Mouse (Mus musculus) heart, embryonic 10.5 days (tissue): ENCODE data around the gene Ccr4. TPM values are rescaled to one million over a fixed set of nuclear protein-coding genes. Genes with fewer than 3 reads are reported as not detected.

Source experiments
- DNase-seq: peaks from one replicate; pipeline ENCODE4 v3.0.0-alpha.2; 2017; ENCODE audit warnings: low spot score
- H3K27ac ChIP-seq: fragments of 300-500 bp; sonication (generic); 2 replicates; pipeline ENCODE4 v1.5.1; 2016; ENCODE audit warnings: mild to moderate bottlenecking
- H3K27me3 ChIP-seq: fragments of 300-500 bp; sonication (generic); 2 replicates; pipeline ENCODE4 v1.6.1; 2016; ENCODE audit warnings: mild to moderate bottlenecking; ENCODE audit not compliant: poor library complexity, insufficient read depth, severe bottlenecking
- H3K36me3 ChIP-seq: fragments of 300-500 bp; sonication (generic); 2 replicates; pipeline ENCODE4 v1.6.1; 2016; ENCODE audit warnings: mild to moderate bottlenecking, moderate library complexity
- H3K4me1 ChIP-seq: fragments of 300-500 bp; sonication (generic); 2 replicates; pipeline ENCODE4 v1.6.1; 2016; ENCODE audit warnings: mild to moderate bottlenecking
- H3K4me3 ChIP-seq: fragments of 300-500 bp; sonication (generic); 2 replicates; pipeline ENCODE4 v1.5.1; 2016; ENCODE audit warnings: mild to moderate bottlenecking, moderate library complexity
- H3K9me3 ChIP-seq: fragments of 300-500 bp; sonication (generic); 2 replicates; pipeline ENCODE4 v1.6.1; 2016; ENCODE audit warnings: mild to moderate bottlenecking, moderate library complexity
- WGBS: fragments of 180-500 bp; shearing (Covaris S2); methylation state at CpG from one replicate; pipeline ENCODE4 v1.1.7; 2016; 5-methylcytosine and 5-hydroxymethylcytosine counted together
- polyA plus RNA-seq: library from polyadenylated mRNA; unstranded; fragments of >200 nt; fragmentation: Nextera tagmentation; extraction: Ambion mirVana; gene quantifications from 2 replicates; pipeline ENCODE4 v1.2.1, GENCODE M21; 2016

Ccr4 gene
- polyA plus RNA-seq, 1 experiment from 2014 or later = not detected

DNA sequence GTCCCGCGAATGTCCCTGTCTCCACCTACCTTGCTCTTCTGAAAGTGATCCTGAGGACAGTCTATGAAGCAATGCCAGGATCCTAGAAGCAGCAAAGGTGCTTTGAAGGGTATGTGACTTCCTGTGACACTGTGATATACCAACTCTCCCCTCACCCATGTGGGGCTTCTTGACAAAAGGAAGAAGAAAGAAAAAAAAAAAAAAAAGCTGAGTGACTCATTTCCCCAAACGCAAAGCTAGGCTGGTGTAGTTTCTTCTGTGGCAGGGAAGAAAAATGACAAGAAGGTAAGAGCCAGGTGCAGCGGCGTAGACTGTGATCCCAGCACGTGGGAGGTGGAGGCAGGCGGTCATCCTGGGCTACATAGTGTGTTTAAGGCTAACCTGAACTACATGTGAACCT, 8.2 kb downstream of the Ccr4 start:
- Histone ChIP-seq H3K4me1 (peaks cover 8% of the 10 kb centered on the region; the same call in 1 of the 2 replicates), H3K36me3 (no peaks in the 10 kb centered on the region), H3K27me3 (no peaks in the 10 kb centered on the region), H3K9me3 (no peaks in the 10 kb centered on the region), H3K27ac (no peak overlapping the region), H3K4me3 (no peak overlapping the region)
- WGBS = 76% methylated on average over 7 of the region's 7 CpGs
- no peak for DNase-seq

- Histone ChIP-seq H3K4me1 (no peaks in the 10 kb centered on the region), H3K27me3 (no peaks in the 10 kb centered on the region)
- WGBS = 81% methylated on average over 23 of the region's 23 CpGs
Measured at GRCm38 (mm10) chr9:114487481-114488258, 17.0 kb downstream of the Ccr4 start.

GRCm38 (mm10) chr9:114486808-114487207, 17.9 kb downstream of the Ccr4 start:
- H3K4me3 ChIP-seq = no peak overlapping the region
- WGBS = 82% methylated on average over 4 of the region's 4 CpGs
- no peaks in the 10 kb centered on the region for H3K27me3 ChIP-seq
- no peaks in the 10 kb centered on the region for H3K9me3 ChIP-seq
- no peaks in the 10 kb centered on the region for H3K36me3 ChIP-seq
- H3K27ac ChIP-seq = no peak overlapping the region
- H3K4me1 ChIP-seq = no peaks in the 10 kb centered on the region
- no peak for DNase-seq

More at GRCm38 (mm10) chr9:114487481-114488258, 17.0 kb downstream of the Ccr4 start:
- no peak for DNase-seq
- H3K9me3 ChIP-seq = no peaks in the 10 kb centered on the region
- H3K4me3 ChIP-seq = no peak overlapping the region
- no peak overlapping the region for H3K27ac ChIP-seq
- no peaks in the 10 kb centered on the region for H3K36me3 ChIP-seq

GRCm38 (mm10) chr9:114484771-114485170, 19.9 kb downstream of the Ccr4 start:
- no peak overlapping the region for H3K27ac ChIP-seq

DNA sequence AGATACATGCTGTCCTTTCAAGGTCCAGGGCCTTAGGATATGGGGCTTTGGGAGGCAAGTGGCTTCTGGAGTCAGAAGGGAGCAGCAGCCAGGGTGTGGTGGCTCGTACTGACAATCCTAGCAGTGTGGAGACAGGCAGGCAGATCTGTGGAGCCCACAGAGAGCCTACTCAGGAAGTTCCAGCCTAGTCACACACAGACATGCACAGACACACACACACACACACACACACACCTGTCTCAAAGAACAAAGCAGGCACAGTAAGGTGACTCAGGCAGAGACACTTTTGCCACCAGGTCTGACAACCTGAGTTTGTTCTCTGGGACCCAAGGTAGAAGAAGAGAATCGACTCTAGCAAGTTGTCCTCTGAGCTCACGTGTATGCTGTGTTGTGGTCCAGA, 23.8 kb downstream of the Ccr4 start:
- H3K4me3 ChIP-seq = no peak overlapping the region
- 77% methylated on average over 3 of the region's 3 CpGs for WGBS
- no peaks in the 10 kb centered on the region for H3K27me3 ChIP-seq
- no peaks in the 10 kb centered on the region for H3K9me3 ChIP-seq
- no peaks in the 10 kb centered on the region for H3K36me3 ChIP-seq
- no peak overlapping the region for H3K27ac ChIP-seq
- no peaks in the 10 kb centered on the region for H3K4me1 ChIP-seq
- DNase-seq = no peak

More at GRCm38 (mm10) chr9:114484771-114485170, 19.9 kb downstream of the Ccr4 start:
- Histone ChIP-seq H3K9me3 (no peaks in the 10 kb centered on the region), H3K27me3 (no peaks in the 10 kb centered on the region), H3K4me3 (no peak overlapping the region), H3K36me3 (no peaks in the 10 kb centered on the region), H3K4me1 (no peaks in the 10 kb centered on the region)
- DNase-seq = no peak
- 74% methylated on average over 5 of the region's 5 CpGs for WGBS

GRCm38 (mm10) chr9:114477019-114477418, 27.7 kb downstream of the Ccr4 start:
- no peak overlapping the region for H3K4me3 ChIP-seq
- no peaks in the 10 kb centered on the region for H3K4me1 ChIP-seq
- DNase-seq = no peak
- WGBS = 88% methylated on average over 9 of the region's 9 CpGs
- no peaks in the 10 kb centered on the region for H3K9me3 ChIP-seq
- no peaks in the 10 kb centered on the region for H3K36me3 ChIP-seq
- no peak overlapping the region for H3K27ac ChIP-seq
- no peaks in the 10 kb centered on the region for H3K27me3 ChIP-seq

DNA sequence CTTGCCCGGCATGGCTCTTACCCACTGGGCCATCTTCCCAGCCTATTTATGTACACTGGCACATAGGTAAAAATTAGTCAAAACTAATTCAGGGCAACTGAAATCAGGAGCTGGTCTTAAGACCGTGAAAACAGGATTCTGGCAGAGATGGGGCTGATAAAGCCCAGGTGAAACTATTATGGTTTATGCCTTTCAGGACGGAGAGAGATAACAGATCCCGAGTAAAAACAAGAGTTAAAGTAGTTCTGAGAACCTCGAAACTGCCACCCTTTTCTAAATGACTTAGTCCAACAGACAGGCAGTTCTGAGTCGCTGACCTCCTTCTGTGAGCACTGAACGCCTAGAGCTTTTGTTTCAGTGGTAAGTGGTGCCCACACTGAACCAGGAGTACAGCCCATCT, 32.8 kb downstream of the Ccr4 start:
- Histone ChIP-seq H3K27ac (no peak overlapping the region), H3K36me3 (peaks cover 6% of the 10 kb centered on the region; the same call in 1 of the 2 replicates), H3K27me3 (no peaks in the 10 kb centered on the region), H3K9me3 (no peaks in the 10 kb centered on the region), H3K4me1 (peaks cover 6% of the 10 kb centered on the region; the same call in 1 of the 2 replicates), H3K4me3 (no peak overlapping the region)
- DNase-seq = no peak
- 73% methylated on average over 7 of the region's 7 CpGs for WGBS

- Histone ChIP-seq H3K27ac (no peak overlapping the region), H3K27me3 (no peaks in the 10 kb centered on the region), H3K4me1 (peaks cover 11% of the 10 kb centered on the region; the same call in 1 of the 2 replicates), H3K9me3 (no peaks in the 10 kb centered on the region), H3K4me3 (no peak overlapping the region), H3K36me3 (peaks cover 25% of the 10 kb centered on the region)
- 92% methylated on average over 4 of the region's 4 CpGs for WGBS
- no peak for DNase-seq
Measured at GRCm38 (mm10) chr9:114468701-114469100, 36.0 kb downstream of the Ccr4 start.

- Histone ChIP-seq H3K4me1 (peaks cover 11% of the 10 kb centered on the region; the same call in 1 of the 2 replicates), H3K4me3 (no peak overlapping the region), H3K36me3 (peaks cover 26% of the 10 kb centered on the region), H3K27ac (no peak overlapping the region), H3K9me3 (no peaks in the 10 kb centered on the region), H3K27me3 (no peaks in the 10 kb centered on the region)
- WGBS = 73% methylated on average over 5 of the region's 5 CpGs
- no peak for DNase-seq
Measured at GRCm38 (mm10) chr9:114468217-114468616, 36.5 kb downstream of the Ccr4 start.

DNA sequence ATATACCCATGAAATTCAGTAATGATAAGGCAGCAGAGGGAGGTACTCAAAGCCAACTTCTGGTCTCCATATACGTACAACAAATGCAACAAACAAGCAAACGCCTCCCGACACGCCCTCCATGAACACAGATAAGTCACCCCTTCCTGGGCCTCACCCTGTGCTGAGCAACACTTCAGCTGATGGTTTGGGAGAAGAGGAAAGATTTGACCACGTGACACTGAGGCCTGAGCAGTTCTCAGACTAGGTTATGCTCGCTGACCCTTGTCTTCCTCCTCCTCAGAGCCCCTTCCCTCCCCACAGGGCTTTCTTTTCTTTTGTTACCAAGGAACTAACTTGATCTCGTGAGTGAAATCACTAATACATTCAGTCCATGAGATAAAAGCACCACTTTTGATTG, 37.8 kb downstream of the Ccr4 start:
- 76% methylated on average over 7 of the region's 7 CpGs for WGBS
- no peak overlapping the region for H3K4me3 ChIP-seq
- peaks cover 11% of the 10 kb centered on the region; the same call in 1 of the 2 replicates for H3K4me1 ChIP-seq
- no peak overlapping the region for H3K27ac ChIP-seq
- no peaks in the 10 kb centered on the region for H3K27me3 ChIP-seq
- no peaks in the 10 kb centered on the region for H3K9me3 ChIP-seq
- H3K36me3 ChIP-seq = peaks cover 36% of the 10 kb centered on the region
- no peak for DNase-seq

DNA sequence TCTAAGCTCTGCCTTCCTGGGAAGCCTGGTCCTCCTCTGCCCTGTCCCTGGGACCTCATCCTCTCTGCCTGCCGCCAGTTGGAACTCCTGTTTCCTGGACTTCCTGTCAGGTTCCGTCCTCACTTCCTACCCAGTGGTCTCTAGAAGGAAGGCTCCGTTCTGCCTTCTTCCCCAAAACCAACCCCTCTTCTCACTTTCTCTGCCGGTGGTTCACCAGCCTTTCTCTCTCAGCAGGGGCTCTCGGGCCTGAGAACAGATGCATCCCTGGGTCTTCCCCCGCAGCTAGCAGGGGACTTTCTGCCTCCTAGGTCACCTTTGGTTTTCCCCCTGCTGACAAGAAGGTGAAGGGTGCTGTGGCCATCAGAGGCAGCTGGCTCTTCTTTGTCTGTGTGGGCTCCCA, 39.3 kb downstream of the Ccr4 start:
- H3K27me3 ChIP-seq = no peaks in the 10 kb centered on the region
- H3K4me1 ChIP-seq = peaks cover 11% of the 10 kb centered on the region; the same call in 1 of the 2 replicates
- no peak for DNase-seq
- no peaks in the 10 kb centered on the region for H3K9me3 ChIP-seq
- WGBS = 59% methylated on average over 6 of the region's 6 CpGs
- peaks cover 42% of the 10 kb centered on the region for H3K36me3 ChIP-seq
- no peak overlapping the region for H3K4me3 ChIP-seq
- no peak overlapping the region for H3K27ac ChIP-seq

DNA sequence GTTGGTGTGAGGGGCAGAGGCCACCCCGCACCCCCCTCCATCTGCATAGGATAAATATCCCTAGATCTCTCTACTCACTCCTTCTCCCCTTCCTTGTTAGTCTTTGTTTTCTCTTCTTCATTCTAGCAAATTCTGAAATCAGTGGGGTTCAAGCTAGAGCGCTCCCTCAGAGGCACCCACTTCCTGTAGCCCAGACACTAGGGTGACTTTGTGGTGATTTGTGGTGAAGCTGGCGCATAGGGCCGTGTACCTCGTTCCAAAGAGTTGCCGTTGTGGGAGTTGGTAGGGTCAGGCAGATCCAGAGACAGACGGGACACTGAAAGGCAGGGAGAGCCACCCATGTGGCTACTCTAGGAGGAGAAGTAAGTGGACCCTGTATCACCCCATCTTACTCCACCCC, 42.1 kb downstream of the Ccr4 start:
- Histone ChIP-seq H3K4me1 (peaks cover 10% of the 10 kb centered on the region; the same call in 1 of the 2 replicates), H3K27ac (no peak overlapping the region), H3K36me3 (peaks cover 49% of the 10 kb centered on the region), H3K27me3 (no peaks in the 10 kb centered on the region), H3K9me3 (no peaks in the 10 kb centered on the region), H3K4me3 (no peak overlapping the region)
- no peak for DNase-seq
- WGBS = 93% methylated on average over 7 of the region's 7 CpGs

- H3K4me3 ChIP-seq = no peak overlapping the region
- no peaks in the 10 kb centered on the region for H3K9me3 ChIP-seq
- no peak overlapping the region for H3K27ac ChIP-seq
- no peaks in the 10 kb centered on the region for H3K27me3 ChIP-seq
- WGBS = 88% methylated on average over 3 of the region's 3 CpGs
- no peak for DNase-seq
- H3K36me3 ChIP-seq = peaks cover 51% of the 10 kb centered on the region; the same call in 1 of the 2 replicates
- H3K4me1 ChIP-seq = no peaks in the 10 kb centered on the region
Measured at GRCm38 (mm10) chr9:114458436-114458835, 46.3 kb downstream of the Ccr4 start.
